Mouse (Mus musculus) hindbrain, embryonic 11.5 days (tissue): Measurements from ENCODE around the gene Coa4. TPM values are rescaled to one million over a fixed set of nuclear protein-coding genes. Genes with fewer than 3 reads are reported as not detected.

Source experiments
- ATAC-seq: fragments of 200-750 bp; cut with Nextera tagmentation; 2 replicates; pipeline ENCODE4 v1.8.0; 2017; ENCODE audit warnings: mild to moderate bottlenecking, moderate TSS enrichment, moderate library complexity; ENCODE audit not compliant: low FRiP score
- DNase-seq: peaks from one replicate; pipeline ENCODE4 v3.0.0-alpha.2; 2015; ENCODE audit warnings: low spot score
- H3K27ac ChIP-seq: fragments of 300-500 bp; sonication (generic); 2 replicates; pipeline ENCODE4 v1.5.1; 2014; ENCODE audit warnings: mild to moderate bottlenecking, low read depth, low read length
- H3K27me3 ChIP-seq: fragments of 300-500 bp; sonication (generic); 2 replicates; pipeline ENCODE4 v1.6.1; 2014; ENCODE audit warnings: mild to moderate bottlenecking, low read length, moderate library complexity, mixed read lengths; ENCODE audit not compliant: control insufficient read depth, insufficient read depth
- H3K36me3 ChIP-seq: fragments of 300-500 bp; sonication (generic); 2 replicates; pipeline ENCODE4 v1.6.1; 2014; ENCODE audit warnings: mild to moderate bottlenecking, low read length, moderate library complexity, mixed read lengths; ENCODE audit not compliant: control insufficient read depth, insufficient read depth
- H3K4me1 ChIP-seq: fragments of 300-500 bp; sonication (generic); replicated peaks from 2 replicates; pipeline ENCODE4 v1.6.1; 2014; ENCODE audit warnings: low read length, mixed read lengths; ENCODE audit not compliant: control insufficient read depth, insufficient read depth
- H3K4me2 ChIP-seq: fragments of 300-500 bp; sonication (generic); replicated peaks from 2 replicates; pipeline ENCODE4 v1.6.1; 2014; ENCODE audit warnings: mild to moderate bottlenecking, low read depth, low read length
- H3K4me3 ChIP-seq: fragments of 300-500 bp; sonication (generic); 2 replicates; pipeline ENCODE4 v1.5.1; 2014; ENCODE audit warnings: low read depth, low read length
- H3K9ac ChIP-seq: fragments of 300-500 bp; sonication (generic); 2 replicates; pipeline ENCODE4 v1.6.1; 2014; ENCODE audit warnings: low read depth, low read length
- H3K9me3 ChIP-seq: fragments of 300-500 bp; sonication (generic); 2 replicates; pipeline ENCODE4 v1.6.1; 2016; ENCODE audit warnings: low read length; ENCODE audit not compliant: control insufficient read depth
- WGBS: fragments of 180-500 bp; shearing (Covaris S2); extraction: QIAGEN DNeasy Blood & Tissue Kit; methylation state at CpG from one replicate; pipeline ENCODE4 v1.1.7; 2014; 5-methylcytosine and 5-hydroxymethylcytosine counted together
- polyA plus RNA-seq: library from polyadenylated mRNA; unstranded; fragments of >200 nt; fragmentation: Nextera tagmentation; extraction: Ambion mirVana; gene quantifications from 2 replicates; pipeline ENCODE4 v1.2.1, GENCODE M21; 2014

Gene Coa4
- polyA plus RNA-seq, 1 experiment from 2014 or later = 22.8 TPM

GRCm38 (mm10) chr7:100537519-100537902, 640 bp downstream of the Coa4 start:
- ATAC-seq (no peak), DNase-seq (no peak)
- Histone ChIP-seq H3K4me1 (no peaks in the 10 kb centered on the region), H3K4me2 (peak overlapping the region; percentile 62), H3K4me3 (peak overlapping the region; percentile 71), H3K27ac (no peak overlapping the region), H3K27me3 (no peaks in the 10 kb centered on the region), H3K36me3 (no peaks in the 10 kb centered on the region), H3K9me3 (no peaks in the 10 kb centered on the region), H3K9ac (peak overlapping the region; percentile 79)
- WGBS = 39% methylated on average over 7 of the region's 7 CpGs

DNA sequence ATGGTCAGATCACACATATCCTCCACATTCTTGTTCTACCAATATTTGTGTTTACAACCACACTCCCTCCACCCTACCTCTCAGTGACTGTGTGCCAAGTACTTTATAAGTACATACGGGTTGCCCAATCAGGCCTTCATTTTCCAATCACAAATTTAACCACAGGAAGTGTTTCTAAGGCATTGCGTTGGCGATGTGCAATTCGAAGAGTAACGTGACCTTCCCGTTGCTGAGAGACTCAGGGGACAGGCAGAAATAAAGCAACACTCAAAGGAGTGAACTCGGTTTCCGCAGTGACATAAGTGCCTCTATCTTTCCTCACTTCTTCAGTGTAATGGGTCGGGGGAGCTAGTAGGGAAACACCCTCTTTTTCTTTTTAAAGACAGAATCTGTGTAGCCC, 2.6 kb downstream of the Coa4 start:
- ATAC-seq = no peak
- Histone ChIP-seq H3K27me3 (no peaks in the 10 kb centered on the region), H3K9ac (no peak overlapping the region), H3K27ac (no peak overlapping the region), H3K36me3 (no peaks in the 10 kb centered on the region), H3K4me3 (no peak overlapping the region), H3K4me1 (no peaks in the 10 kb centered on the region), H3K9me3 (no peaks in the 10 kb centered on the region), H3K4me2 (no peak overlapping the region)
- no peak for DNase-seq
- WGBS = 97% methylated on average over 9 of the region's 9 CpGs

GRCm38 (mm10) chr7:100544437-100544836, 7.6 kb downstream of the Coa4 start:
- no peak for DNase-seq
- Histone ChIP-seq H3K9ac (no peak overlapping the region), H3K4me2 (no peak overlapping the region), H3K27me3 (no peaks in the 10 kb centered on the region), H3K36me3 (no peaks in the 10 kb centered on the region), H3K4me3 (no peak overlapping the region), H3K4me1 (no peaks in the 10 kb centered on the region), H3K27ac (no peak overlapping the region), H3K9me3 (no peaks in the 10 kb centered on the region)
- ATAC-seq = no peak
- WGBS = 76% methylated on average over 1 of the region's 1 CpGs

GRCm38 (mm10) chr7:100547631-100548030, 10.8 kb downstream of the Coa4 start:
- WGBS = 85% methylated on average over 4 of the region's 4 CpGs
- DNase-seq = no peak
- Histone ChIP-seq H3K9me3 (no peaks in the 10 kb centered on the region), H3K4me2 (no peak overlapping the region), H3K36me3 (no peaks in the 10 kb centered on the region), H3K4me3 (no peak overlapping the region), H3K27me3 (no peaks in the 10 kb centered on the region), H3K27ac (no peak overlapping the region), H3K4me1 (no peaks in the 10 kb centered on the region), H3K9ac (no peak overlapping the region)
- ATAC-seq = no peak

- no peaks in the 10 kb centered on the region for H3K4me1 ChIP-seq
- no peak overlapping the region for H3K4me2 ChIP-seq
- H3K36me3 ChIP-seq = no peaks in the 10 kb centered on the region
- H3K9me3 ChIP-seq = no peaks in the 10 kb centered on the region
- no peak overlapping the region for H3K9ac ChIP-seq
- no peak for ATAC-seq
- no peak for DNase-seq
- no peaks in the 10 kb centered on the region for H3K27me3 ChIP-seq
- 97% methylated on average over 3 of the region's 3 CpGs for WGBS
- H3K27ac ChIP-seq = no peak overlapping the region
- no peak overlapping the region for H3K4me3 ChIP-seq
Observed at GRCm38 (mm10) chr7:100549796-100550195, 12.9 kb downstream of the Coa4 start.

DNA sequence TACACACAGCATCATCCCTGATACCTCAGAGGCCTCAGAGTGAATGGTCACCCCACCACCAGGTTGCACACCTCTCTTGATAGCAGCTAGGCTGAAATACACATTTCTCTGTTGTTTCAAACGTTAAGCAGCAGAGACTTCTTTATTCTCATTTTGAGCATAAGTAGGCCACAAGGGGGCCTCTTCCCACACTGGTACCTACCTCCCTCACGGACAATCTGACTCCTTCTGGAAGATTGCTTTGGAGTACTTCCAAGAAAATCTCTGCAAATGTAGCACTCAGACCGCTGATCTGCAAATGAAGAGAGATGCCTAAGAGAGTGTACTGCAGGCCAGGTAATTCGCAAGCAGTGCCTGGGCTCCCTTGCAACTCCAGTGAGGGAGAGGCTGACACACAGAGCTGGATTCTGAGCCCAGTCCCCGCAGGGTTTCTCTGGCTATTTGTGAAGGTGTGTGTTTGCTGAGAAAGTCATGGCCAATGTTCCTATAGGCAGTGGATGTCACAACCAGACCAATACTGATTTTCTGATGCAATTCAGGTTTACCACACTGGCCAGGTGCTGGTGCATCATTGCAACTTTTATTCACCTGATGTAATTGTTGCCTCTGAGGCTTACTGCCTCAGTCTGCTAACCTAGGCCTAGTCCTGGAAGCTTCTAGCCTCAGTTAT, 13.6 kb downstream of the Coa4 start:
- Histone ChIP-seq H3K27me3 (no peaks in the 10 kb centered on the region), H3K4me1 (no peaks in the 10 kb centered on the region), H3K27ac (no peak overlapping the region), H3K36me3 (no peaks in the 10 kb centered on the region), H3K4me3 (no peak overlapping the region), H3K9me3 (no peaks in the 10 kb centered on the region), H3K4me2 (no peak overlapping the region), H3K9ac (no peak overlapping the region)
- WGBS = 67% methylated on average over 5 of the region's 5 CpGs
- no peak for DNase-seq
- no peak for ATAC-seq

DNA sequence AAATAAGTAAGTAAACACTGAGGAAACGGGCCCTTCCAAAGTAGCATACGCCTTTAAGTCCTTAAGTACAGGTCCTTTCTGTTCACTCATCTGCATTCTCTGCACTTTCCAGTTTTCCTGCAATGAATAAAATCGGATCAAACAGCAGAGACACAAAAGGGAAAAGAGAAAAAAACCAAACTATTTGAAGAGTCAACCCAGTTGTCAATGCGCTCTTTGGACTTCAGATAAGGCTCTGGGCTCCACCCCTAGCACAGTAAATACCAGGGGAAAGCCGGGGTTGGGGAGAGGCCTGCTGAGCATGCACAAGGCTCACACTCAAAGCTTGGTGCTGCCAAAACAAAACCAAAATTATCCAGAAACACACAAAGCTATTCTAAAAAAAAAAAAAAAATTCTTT, 18.1 kb downstream of the Coa4 start:
- H3K9me3 ChIP-seq = no peaks in the 10 kb centered on the region
- 70% methylated on average over 5 of the region's 5 CpGs for WGBS

GRCm38 (mm10) chr7:100555431-100555951, 18.6 kb downstream of the Coa4 start:
- ATAC-seq = peak; percentile 49; the same call in 1 of the 2 replicates
- H3K27me3 ChIP-seq = no peaks in the 10 kb centered on the region
- no peaks in the 10 kb centered on the region for H3K4me1 ChIP-seq
- WGBS = 37% methylated on average over 13 of the region's 13 CpGs
- H3K36me3 ChIP-seq = no peaks in the 10 kb centered on the region
- no peak overlapping the region for H3K4me2 ChIP-seq
- H3K4me3 ChIP-seq = no peak overlapping the region
- peak overlapping the region; percentile 74 for H3K27ac ChIP-seq
- H3K9ac ChIP-seq = no peak overlapping the region
- peak; percentile 48 for DNase-seq
- H3K9me3 ChIP-seq = no peaks in the 10 kb centered on the region

More for the DNA sequence above, 18.1 kb downstream of the Coa4 start:
- Histone ChIP-seq H3K27me3 (no peaks in the 10 kb centered on the region), H3K9ac (no peak overlapping the region), H3K4me3 (no peak overlapping the region), H3K4me2 (no peak overlapping the region), H3K27ac (peak overlapping the region; percentile 74; the same call in 1 of the 2 replicates), H3K36me3 (no peaks in the 10 kb centered on the region), H3K4me1 (no peaks in the 10 kb centered on the region)
- no peak for ATAC-seq
- DNase-seq = no peak

DNA sequence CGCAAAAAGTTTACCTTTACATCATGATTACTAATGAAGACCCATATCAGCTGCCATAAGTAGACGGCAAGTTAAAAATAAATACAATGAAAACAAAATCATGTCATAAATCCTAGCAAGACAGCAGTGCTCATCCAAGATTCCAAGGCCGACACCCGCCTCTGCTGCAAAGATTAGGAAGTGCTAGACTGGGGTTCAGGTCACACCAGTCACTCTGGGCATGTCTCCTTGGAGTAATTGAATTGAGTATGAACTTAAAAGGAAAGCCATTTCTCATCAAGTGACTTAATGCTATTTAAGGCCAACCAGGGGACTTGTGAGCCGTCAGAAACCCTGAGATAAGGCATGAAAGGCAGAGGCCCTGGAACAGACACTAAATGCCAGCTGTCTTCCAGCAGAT, 20.4 kb downstream of the Coa4 start:
- no peak for ATAC-seq
- 79% methylated on average over 5 of the region's 5 CpGs for WGBS

More for the DNA sequence above, 20.4 kb downstream of the Coa4 start:
- H3K9me3 ChIP-seq = no peaks in the 10 kb centered on the region
- H3K9ac ChIP-seq = no peak overlapping the region
- no peaks in the 10 kb centered on the region for H3K27me3 ChIP-seq
- H3K36me3 ChIP-seq = no peaks in the 10 kb centered on the region
- no peak overlapping the region for H3K27ac ChIP-seq
- H3K4me1 ChIP-seq = no peaks in the 10 kb centered on the region
- H3K4me2 ChIP-seq = no peak overlapping the region
- H3K4me3 ChIP-seq = no peak overlapping the region
- no peak for DNase-seq
